Mouse (Mus musculus) spleen, adult 18-20 months (tissue): Measurements from ENCODE around the gene Olfr73.
"Not testable (repeated sequence)": the region's sequence is repeated elsewhere in the genome, so short reads cannot be mapped to it uniquely, and the experiment has no call there.

ENCODE experiments used
- DNase-seq, 2 experiments: peaks; one replicate each; pipeline ENCODE4 v3.0.0; 2022; ENCODE audit warnings: mixed read lengths in 2 of 2

Gene Olfr73

DNA sequence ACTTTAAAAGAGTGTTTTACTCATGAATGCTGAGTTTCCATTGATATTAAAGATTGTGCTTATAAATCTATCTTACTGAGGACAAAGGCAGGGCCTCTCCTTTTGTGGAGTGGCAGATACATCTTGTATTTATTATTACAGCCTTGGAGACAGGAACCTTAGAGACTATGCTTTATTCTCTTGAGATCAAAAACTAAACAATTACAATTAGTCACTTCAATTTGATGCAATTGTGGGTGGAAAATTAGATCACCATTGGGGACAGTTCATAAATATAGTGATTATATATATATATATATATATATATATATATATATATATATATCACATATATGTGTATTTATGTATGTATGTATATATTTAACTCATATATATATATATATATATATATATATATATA, at the start of gene Olfr73:
Gene Olfr73 (minus strand): TSS at position 101 of the 400 bp plus-strand sequence.
- no peak for DNase-seq

DNA sequence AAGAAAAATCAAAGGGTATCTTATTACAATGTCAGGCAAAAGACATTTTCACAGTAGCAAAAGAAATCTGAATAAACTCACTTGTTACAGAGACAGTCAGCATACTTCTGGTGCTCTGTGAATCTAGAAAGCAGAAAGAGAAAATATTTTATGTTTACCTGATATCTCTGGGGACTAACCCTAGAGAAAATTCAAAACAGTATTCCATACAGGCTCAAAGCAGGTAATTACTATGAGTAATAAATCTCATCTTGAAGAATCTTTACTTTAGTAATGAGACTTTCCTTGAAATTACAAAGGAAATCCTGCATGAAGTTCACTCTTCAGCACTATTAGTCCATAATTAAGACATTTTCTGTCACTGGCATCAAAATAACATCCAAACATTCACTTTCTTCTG, 34.2 kb upstream of the Olfr73 start, which contains the start of gene Olfr1163:
Gene Olfr1163 (minus strand): TSS at position 101 of the 400 bp plus-strand sequence.
- no peak for DNase-seq

DNA sequence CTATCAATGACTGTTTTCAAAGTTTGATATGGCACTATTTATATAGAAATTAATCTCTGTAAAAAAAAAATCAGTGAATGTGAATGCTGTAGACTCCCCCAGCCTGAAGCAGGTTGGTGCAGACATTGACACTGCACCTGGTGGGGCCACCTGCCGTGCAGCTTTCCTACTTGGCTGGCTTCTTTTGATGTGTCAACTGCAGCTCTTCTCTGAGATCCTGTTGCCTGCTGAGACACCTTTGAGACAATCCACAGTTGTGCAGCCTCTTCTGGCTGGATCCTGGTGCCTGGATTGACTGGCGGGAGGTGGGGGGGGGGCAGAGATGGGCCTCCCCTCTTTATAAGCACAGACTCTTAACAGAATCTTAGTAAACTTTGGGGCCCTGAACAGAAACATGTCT, 26.1 kb upstream of the Olfr73 start:
- no peak for DNase-seq

DNA sequence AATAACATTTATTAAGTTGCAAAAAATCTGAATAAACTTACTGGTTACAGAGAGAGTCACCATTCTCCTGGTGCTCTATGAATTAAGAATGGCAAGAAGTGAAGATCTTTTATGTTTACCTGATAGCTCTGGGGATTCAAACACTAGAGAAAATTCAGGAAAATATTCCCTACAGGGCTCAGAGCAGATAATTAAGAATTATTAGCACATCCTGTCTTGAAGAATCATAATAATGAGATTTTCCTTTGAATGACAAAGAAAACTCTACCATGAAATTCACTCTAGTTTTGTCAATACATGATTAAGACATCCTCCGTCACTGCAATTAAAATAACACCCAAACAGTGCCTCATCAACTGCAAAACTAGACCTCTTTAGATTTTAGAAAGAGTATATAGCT, 13.5 kb upstream of the Olfr73 start, which contains the start of gene Olfr1162:
Gene Olfr1162 (minus strand): TSS at position 101 of the 400 bp plus-strand sequence.
- no peak for DNase-seq

DNA sequence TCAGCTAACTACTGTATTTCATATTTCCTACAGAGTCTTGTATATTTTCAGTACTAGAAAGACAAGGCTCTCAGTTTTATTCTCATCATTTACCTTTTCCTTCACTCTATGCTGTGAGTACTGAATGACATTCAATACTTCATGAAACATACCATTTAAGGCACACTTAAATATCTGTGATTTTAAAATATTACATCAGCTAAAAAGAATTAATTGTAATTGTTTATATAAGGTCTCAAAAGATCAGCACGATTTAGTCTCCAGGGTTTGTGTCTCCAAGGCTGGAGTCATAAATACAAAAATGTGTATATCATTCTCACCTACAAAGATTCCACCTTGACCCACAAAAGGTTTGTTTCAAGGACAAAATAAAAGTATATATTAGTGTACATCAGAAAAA, 15.0 kb downstream of the Olfr73 start, which contains the start of gene Olfr1161:
Gene Olfr1161 (plus strand): TSS at position 301 of the 400 bp plus-strand sequence.
- DNase-seq = not testable (repeated sequence)

DNA sequence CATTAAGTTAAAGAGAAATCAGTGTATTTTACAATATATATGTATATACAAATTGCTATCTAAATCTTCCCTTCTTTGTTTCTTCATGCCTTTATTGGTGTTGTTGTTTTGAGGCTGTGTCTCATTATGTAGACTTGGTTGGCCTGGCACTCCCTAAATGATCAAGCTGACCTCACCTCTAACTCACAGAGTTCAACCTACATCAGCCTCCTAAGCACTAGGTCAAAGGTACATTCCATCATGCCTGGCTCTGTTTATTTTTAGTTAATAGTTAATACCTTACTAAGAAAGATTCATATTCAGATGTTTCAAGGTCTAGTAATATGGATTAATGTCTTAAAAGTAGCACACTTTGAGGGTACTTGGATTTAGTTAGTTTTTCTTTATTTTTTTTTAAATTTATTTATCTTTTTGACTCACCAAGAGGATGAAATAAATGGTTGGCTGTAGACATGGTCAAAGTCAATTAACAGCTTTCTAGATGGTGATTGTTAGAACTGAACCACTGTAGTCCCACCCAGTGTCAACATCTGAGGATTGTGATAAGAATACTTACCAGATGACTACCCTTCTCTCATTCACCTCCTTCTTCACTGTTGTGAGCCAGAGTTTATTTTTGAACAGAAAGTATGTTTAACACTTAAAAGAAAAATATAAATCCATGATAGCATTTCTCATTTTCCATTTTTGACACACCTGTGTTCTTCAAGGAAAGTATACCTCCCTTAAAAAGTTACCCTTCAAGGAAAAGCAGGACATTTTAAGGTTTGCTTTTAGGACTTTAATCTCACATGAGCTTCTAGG, 29.8 kb downstream of the Olfr73 start, which contains the start of gene Olfr1160:
Gene Olfr1160 (minus strand): TSS at position 754 of the 804 bp plus-strand sequence.
- DNase-seq = no peak

DNA sequence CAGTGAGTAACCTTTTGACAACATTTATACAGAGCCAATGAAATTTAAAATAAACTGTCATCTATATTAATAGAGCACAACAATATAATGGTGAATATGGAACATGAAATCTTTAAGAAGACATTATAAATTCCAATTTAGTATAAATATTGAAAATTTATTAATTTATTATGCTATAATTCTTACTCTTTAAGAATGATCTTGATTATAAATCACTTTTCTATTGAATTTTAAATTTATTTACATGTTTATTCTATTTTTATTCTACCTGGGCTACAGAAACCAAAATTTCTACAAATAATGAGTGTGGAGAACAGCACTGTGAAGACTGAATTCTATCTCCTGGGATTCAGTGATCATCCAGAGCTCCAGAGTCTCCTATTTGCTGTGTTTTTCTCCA, 47.7 kb downstream of the Olfr73 start, which contains the start of gene Olfr1158:
Gene Olfr1158 (plus strand): TSS at position 301 of the 400 bp plus-strand sequence.
- DNase-seq = no peak
